Mouse (Mus musculus) embryonic facial prominence, embryonic 13.5 days (tissue): Measurements from ENCODE around the gene Gif. TPM values are rescaled to one million over a fixed set of nuclear protein-coding genes. Genes with fewer than 3 reads are reported as not detected.

ENCODE experiments used
- ATAC-seq: fragments of 200-750 bp; cut with Nextera tagmentation; 2 replicates; pipeline ENCODE4 v1.8.0; 2017; ENCODE audit warnings: low read depth; ENCODE audit not compliant: insufficient number of reproducible peaks, insufficient read depth, low FRiP score, low TSS enrichment
- H3K27ac ChIP-seq: fragments of 300-500 bp; sonication (generic); 2 replicates; pipeline ENCODE4 v1.5.1; 2015; ENCODE audit warnings: moderate library complexity, mild to moderate bottlenecking, inconsistent platforms
- H3K27me3 ChIP-seq: fragments of 300-500 bp; sonication (generic); 2 replicates; pipeline ENCODE4 v1.6.1; 2015; ENCODE audit warnings: mild to moderate bottlenecking, inconsistent platforms
- H3K36me3 ChIP-seq: fragments of 300-500 bp; sonication (generic); 2 replicates; pipeline ENCODE4 v1.6.1; 2015; ENCODE audit warnings: mild to moderate bottlenecking, inconsistent platforms
- H3K4me1 ChIP-seq: fragments of 300-500 bp; sonication (generic); 2 replicates; pipeline ENCODE4 v1.6.1; 2015; ENCODE audit warnings: inconsistent platforms
- H3K4me2 ChIP-seq: fragments of 300-500 bp; sonication (generic); 2 replicates; pipeline ENCODE4 v1.6.1; 2015; ENCODE audit warnings: moderate library complexity, mild to moderate bottlenecking, inconsistent platforms
- H3K4me3 ChIP-seq: fragments of 300-500 bp; sonication (generic); 2 replicates; pipeline ENCODE4 v1.5.1; 2015; ENCODE audit warnings: mild to moderate bottlenecking, inconsistent platforms
- H3K9ac ChIP-seq: fragments of 300-500 bp; sonication (generic); 2 replicates; pipeline ENCODE4 v1.6.1; 2015; ENCODE audit warnings: mild to moderate bottlenecking, inconsistent platforms
- H3K9me3 ChIP-seq: fragments of 300-500 bp; sonication (generic); 2 replicates; pipeline ENCODE4 v1.6.1; 2016; ENCODE audit warnings: inconsistent platforms
- WGBS: fragments of 180-500 bp; shearing (Covaris S2); methylation state at CpG from one replicate; pipeline ENCODE4 v1.1.7; 2015; ENCODE audit warnings: mixed read lengths; 5-methylcytosine and 5-hydroxymethylcytosine counted together
- polyA plus RNA-seq: library from polyadenylated mRNA; unstranded; fragments of >200 nt; fragmentation: Nextera tagmentation; extraction: Ambion mirVana; gene quantifications from 2 replicates; pipeline ENCODE4 v1.2.1, GENCODE M21; 2015

Gif gene
- not detected in 2 replicates for polyA plus RNA-seq

DNA sequence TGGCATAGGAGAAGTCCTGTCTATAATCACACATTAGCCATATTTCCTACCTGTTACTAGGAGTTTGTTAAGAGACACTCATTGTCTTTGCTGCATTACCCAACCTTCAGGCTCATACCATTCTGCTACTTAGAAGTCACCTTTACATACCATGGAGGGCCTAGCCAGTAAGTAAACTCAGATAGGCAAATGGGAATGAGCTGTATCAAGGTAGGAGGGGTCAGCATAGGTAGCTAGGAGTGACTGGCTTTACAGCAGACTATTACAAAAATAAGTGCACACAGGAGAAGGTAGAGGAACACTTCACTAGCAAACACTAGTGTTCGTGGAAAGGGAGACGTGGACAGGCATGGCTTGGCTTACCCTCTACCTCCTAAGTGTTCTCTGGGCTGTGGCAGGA, at the start of gene Gif:
Gene Gif (plus strand): TSS at position 257 of the 400 bp plus-strand sequence.
- H3K4me3 ChIP-seq: no peak within 1 kb of the TSS
- no peaks in the 10 kb centered on the region for H3K27me3 ChIP-seq
- H3K9ac ChIP-seq: no peak within 1 kb of the TSS
- H3K9me3 ChIP-seq: no peaks in the 10 kb centered on the region
- ATAC-seq: no peak
- H3K36me3 ChIP-seq: no peaks in the 10 kb centered on the region
- 73% methylated on average over 2 of the region's 2 CpGs for WGBS
- H3K27ac ChIP-seq: no peak within 1 kb of the TSS
- H3K4me1 ChIP-seq: no peaks in the 10 kb centered on the region
- H3K4me2 ChIP-seq: no peak within 1 kb of the TSS

DNA sequence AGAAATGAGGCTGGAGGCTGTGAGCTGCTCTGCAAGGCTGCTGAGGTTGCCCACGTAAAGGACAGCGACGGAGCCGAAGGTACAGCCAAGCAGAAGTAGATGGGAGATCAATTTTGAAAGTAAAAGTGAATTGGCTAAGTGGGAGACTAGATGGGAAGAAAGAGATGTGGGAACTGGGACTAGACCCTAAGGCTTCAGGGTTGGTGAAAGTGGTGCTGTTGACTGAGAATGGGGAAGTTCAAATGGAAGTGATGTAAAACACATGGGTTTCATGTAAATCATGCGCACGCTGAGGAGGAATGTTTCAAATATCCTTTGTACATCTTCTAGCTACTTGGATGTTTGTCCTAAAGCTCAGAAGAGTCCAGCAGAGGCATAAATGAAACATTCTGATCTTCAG, 49.0 kb upstream of the Gif start:
- Histone ChIP-seq H3K4me1 (no peaks in the 10 kb centered on the region), H3K4me3 (no peak overlapping the region)
- 87% methylated on average over 6 of the region's 6 CpGs for WGBS

DNA sequence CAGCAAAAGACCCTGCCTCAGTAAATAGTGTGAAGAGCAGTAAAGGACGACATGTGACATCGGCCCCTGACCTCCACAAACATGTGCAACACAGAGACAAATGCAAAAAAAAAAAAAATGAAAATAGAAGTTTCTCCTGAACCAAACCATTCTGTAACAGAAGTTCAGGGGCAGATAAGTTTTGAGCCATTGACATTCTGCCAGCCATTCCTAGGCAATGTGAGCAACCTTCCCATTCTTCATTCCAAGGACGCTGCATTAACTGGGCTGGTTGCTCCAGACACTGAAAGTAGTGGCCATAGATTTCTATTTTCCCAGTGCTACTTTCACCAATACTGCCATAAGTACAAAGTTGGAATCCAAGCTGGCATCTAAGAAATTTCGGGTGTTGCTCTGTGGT, 34.9 kb upstream of the Gif start:
- no peaks in the 10 kb centered on the region for H3K9me3 ChIP-seq
- 80% methylated on average over 4 of the region's 4 CpGs for WGBS

More for the DNA sequence above, 49.0 kb upstream of the Gif start:
- no peak overlapping the region for H3K9ac ChIP-seq
- no peak for ATAC-seq
- no peak overlapping the region for H3K4me2 ChIP-seq
- no peaks in the 10 kb centered on the region for H3K36me3 ChIP-seq
- H3K27me3 ChIP-seq: no peaks in the 10 kb centered on the region
- no peaks in the 10 kb centered on the region for H3K9me3 ChIP-seq
- H3K27ac ChIP-seq: no peak overlapping the region

DNA sequence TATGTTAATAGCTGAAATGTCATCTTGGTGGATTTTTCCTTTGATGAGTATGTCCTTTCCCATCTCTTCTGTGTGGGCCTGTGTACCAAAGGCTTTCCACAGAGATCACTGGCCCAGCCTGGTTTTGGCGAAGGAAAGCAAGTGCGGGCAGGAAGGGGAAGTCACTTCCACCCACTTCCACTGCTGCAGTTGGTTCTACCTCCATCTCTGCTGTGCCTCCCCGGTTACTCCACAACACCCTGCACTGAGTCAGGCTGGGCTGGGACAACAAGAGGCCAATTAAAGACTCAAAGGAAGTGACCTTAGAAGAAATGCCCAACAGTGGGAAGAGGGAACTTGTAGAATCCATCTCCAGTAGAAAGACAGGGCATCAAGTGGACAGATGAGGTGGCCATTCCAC, 27.3 kb upstream of the Gif start:
- Histone ChIP-seq H3K4me1 (no peaks in the 10 kb centered on the region), H3K4me2 (no peak overlapping the region), H3K27ac (no peak overlapping the region), H3K36me3 (no peaks in the 10 kb centered on the region), H3K4me3 (no peak overlapping the region), H3K9ac (no peak overlapping the region), H3K27me3 (no peaks in the 10 kb centered on the region), H3K9me3 (no peaks in the 10 kb centered on the region)
- 90% methylated on average over 3 of the region's 3 CpGs for WGBS
- no peak for ATAC-seq

More for the DNA sequence above, 34.9 kb upstream of the Gif start:
- Histone ChIP-seq H3K27me3 (no peaks in the 10 kb centered on the region), H3K4me3 (no peak overlapping the region), H3K27ac (no peak overlapping the region), H3K36me3 (no peaks in the 10 kb centered on the region), H3K9ac (no peak overlapping the region), H3K4me2 (no peak overlapping the region), H3K4me1 (no peaks in the 10 kb centered on the region)
- no peak for ATAC-seq

DNA sequence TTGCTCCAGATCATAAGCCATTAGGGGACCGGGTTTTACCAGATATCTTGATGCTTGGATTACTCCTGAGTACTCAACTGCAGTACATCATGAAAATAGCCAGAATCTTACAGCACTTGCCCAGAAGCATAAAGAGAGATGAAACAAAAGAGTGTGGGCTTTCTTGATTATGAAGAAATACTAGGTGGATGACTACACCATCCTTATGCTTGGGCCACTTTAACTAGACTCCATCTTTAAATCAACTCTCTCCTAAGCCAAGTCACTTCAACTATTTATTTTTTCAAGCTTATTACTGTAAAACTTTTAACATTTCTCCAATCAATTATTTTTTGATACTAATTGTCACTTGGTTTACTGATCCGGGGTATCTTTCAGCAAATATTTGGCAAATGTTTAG, 23.5 kb upstream of the Gif start:
- Histone ChIP-seq H3K9ac (no peak overlapping the region), H3K4me3 (no peak overlapping the region), H3K27me3 (no peaks in the 10 kb centered on the region), H3K4me1 (no peaks in the 10 kb centered on the region), H3K9me3 (no peaks in the 10 kb centered on the region), H3K27ac (no peak overlapping the region), H3K4me2 (no peak overlapping the region), H3K36me3 (no peaks in the 10 kb centered on the region)
- ATAC-seq: no peak
- 84% methylated on average over 2 of the region's 2 CpGs for WGBS

- Histone ChIP-seq H3K36me3 (no peaks in the 10 kb centered on the region), H3K27me3 (no peaks in the 10 kb centered on the region), H3K4me1 (no peaks in the 10 kb centered on the region), H3K9ac (no peak overlapping the region), H3K4me2 (no peak overlapping the region), H3K27ac (no peak overlapping the region), H3K9me3 (no peaks in the 10 kb centered on the region), H3K4me3 (no peak overlapping the region)
- WGBS: 79% methylated on average over 6 of the region's 6 CpGs
- no peak for ATAC-seq
Observed at GRCm38 (mm10) chr19:11724275-11724674, 23.1 kb upstream of the Gif start.

GRCm38 (mm10) chr19:11725915-11726314, 21.4 kb upstream of the Gif start:
- Histone ChIP-seq H3K9me3 (no peaks in the 10 kb centered on the region), H3K27ac (no peak overlapping the region), H3K4me1 (no peaks in the 10 kb centered on the region), H3K27me3 (no peaks in the 10 kb centered on the region), H3K9ac (no peak overlapping the region), H3K36me3 (no peaks in the 10 kb centered on the region), H3K4me3 (no peak overlapping the region), H3K4me2 (no peak overlapping the region)
- 89% methylated on average over 2 of the region's 2 CpGs for WGBS
- no peak for ATAC-seq

DNA sequence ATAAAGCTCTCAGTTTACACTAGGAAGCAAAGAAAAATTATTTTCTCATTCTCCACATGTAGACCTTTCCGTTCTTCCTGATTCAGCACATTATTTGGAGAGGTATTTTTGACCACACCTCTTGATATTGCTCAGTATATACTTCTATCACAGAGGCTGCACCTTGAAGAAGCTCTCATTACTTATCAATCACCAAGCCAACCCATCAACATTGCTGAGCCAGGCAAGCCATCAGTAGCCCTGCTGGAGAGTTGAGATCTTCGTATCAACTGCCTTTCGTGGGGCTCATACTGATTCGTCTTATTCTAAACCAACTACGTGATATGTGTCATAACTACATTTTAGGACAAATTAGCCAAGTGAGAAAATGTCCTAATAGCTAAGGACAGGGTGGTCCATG, 20.1 kb upstream of the Gif start:
- Histone ChIP-seq H3K4me2 (no peak overlapping the region), H3K27ac (no peak overlapping the region), H3K27me3 (no peaks in the 10 kb centered on the region), H3K9ac (no peak overlapping the region), H3K4me3 (no peak overlapping the region), H3K36me3 (no peaks in the 10 kb centered on the region), H3K4me1 (no peaks in the 10 kb centered on the region), H3K9me3 (no peaks in the 10 kb centered on the region)
- no peak for ATAC-seq
- 91% methylated on average over 5 of the region's 5 CpGs for WGBS

DNA sequence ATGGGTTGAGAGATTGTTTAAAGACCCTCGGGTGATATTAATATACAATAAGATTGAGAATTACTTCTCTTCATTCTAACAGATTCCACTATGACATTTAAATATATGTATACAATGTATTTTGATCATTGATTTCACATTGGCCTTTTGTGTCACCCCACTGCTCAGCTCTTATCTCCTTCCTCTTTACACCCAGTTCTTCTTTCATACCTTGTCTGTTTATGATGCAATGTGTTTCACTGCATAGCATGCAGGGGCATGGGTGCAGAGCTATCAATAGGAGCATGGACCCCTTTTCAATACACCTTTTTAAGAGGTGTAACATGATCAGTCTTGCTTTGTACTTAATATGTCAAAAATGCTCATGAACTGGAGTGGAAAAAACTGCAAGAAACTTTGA, 17.1 kb upstream of the Gif start:
- H3K4me1 ChIP-seq: no peaks in the 10 kb centered on the region
- H3K36me3 ChIP-seq: no peaks in the 10 kb centered on the region
- H3K9ac ChIP-seq: no peak overlapping the region
- no peak overlapping the region for H3K27ac ChIP-seq
- no peaks in the 10 kb centered on the region for H3K9me3 ChIP-seq
- WGBS: 68% methylated on average over 1 of the region's 1 CpGs
- H3K4me3 ChIP-seq: no peak overlapping the region
- no peak for ATAC-seq
- H3K4me2 ChIP-seq: no peak overlapping the region
- no peaks in the 10 kb centered on the region for H3K27me3 ChIP-seq

DNA sequence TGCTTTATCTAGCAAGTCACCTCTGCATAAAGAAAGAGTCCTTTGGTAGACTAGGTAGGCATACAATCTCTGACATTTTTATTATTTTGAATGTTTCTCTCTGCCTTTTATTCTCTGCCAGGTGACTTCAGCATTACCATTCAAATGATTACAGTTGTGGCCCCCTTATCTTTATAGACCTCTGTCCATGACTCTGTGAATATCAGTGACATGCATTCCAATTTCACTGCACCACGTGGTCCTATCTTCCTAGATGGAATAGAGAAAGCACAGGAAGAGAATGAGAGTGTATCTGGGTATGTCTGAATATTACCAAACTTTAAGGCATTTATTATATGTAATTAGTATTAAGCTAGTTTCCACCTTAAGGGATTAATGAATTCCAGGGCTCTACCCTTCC, 10.9 kb upstream of the Gif start:
- no peaks in the 10 kb centered on the region for H3K9me3 ChIP-seq
- no peak for ATAC-seq
- no peaks in the 10 kb centered on the region for H3K27me3 ChIP-seq
- no peaks in the 10 kb centered on the region for H3K4me1 ChIP-seq
- H3K27ac ChIP-seq: no peak overlapping the region
- H3K4me3 ChIP-seq: no peak overlapping the region
- H3K9ac ChIP-seq: no peak overlapping the region
- no peaks in the 10 kb centered on the region for H3K36me3 ChIP-seq
- 48% methylated on average over 1 of the region's 1 CpGs for WGBS
- no peak overlapping the region for H3K4me2 ChIP-seq

- Histone ChIP-seq H3K4me2 (no peak overlapping the region), H3K4me1 (no peaks in the 10 kb centered on the region), H3K27ac (no peak overlapping the region), H3K9me3 (no peaks in the 10 kb centered on the region), H3K4me3 (no peak overlapping the region), H3K27me3 (no peaks in the 10 kb centered on the region), H3K9ac (no peak overlapping the region), H3K36me3 (no peaks in the 10 kb centered on the region)
- no peak for ATAC-seq
Observed at GRCm38 (mm10) chr19:11745680-11746079, 1.7 kb upstream of the Gif start.

DNA sequence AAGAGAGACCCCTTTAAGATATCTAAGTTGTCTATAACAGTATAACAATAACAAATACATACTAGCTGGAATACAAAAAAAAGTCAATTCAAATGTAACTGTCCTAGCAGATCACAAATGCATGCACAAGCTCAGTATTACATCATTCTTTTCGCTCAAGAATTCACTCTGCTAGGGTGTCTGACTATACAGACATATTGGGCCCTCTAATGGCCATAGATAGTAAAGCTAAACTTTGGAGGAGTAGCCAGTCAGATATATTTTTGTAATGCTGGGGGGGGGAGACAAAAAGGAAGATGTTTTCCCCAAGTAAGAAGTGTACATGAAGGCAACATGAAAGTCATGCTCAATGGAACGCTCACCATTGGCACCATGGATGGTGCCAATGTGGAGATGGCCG, 17.7 kb downstream of the Gif start:
- no peaks in the 10 kb centered on the region for H3K9me3 ChIP-seq
- no peaks in the 10 kb centered on the region for H3K4me1 ChIP-seq
- 81% methylated on average over 3 of the region's 3 CpGs for WGBS
- H3K9ac ChIP-seq: no peak overlapping the region
- H3K4me3 ChIP-seq: no peak overlapping the region
- no peak for ATAC-seq
- no peaks in the 10 kb centered on the region for H3K27me3 ChIP-seq
- H3K36me3 ChIP-seq: no peaks in the 10 kb centered on the region
- no peak overlapping the region for H3K4me2 ChIP-seq
- no peak overlapping the region for H3K27ac ChIP-seq

DNA sequence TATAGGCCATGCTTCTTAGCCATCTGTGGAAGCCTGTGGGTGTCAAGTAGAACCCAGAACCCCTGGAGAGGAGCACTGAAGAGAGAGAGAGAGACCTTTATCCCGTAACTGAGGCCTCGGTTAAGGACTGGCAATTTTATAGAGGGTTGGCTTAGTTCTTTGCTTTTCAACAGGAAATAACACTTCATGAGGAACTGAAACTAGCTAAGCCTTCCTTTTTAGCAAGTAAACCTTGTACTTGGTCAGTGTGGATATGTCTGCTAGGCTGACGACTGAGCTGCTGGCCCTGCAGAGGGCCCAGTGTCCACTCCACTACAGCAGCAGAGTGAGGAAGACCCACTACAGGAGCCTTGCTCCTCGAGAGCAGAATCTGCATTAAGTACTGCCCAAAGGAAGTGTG, 19.1 kb downstream of the Gif start:
- 65% methylated on average over 4 of the region's 4 CpGs for WGBS
- Histone ChIP-seq H3K27ac (no peak overlapping the region), H3K4me2 (no peak overlapping the region), H3K9ac (no peak overlapping the region), H3K36me3 (no peaks in the 10 kb centered on the region), H3K4me3 (no peak overlapping the region), H3K4me1 (peaks cover 7% of the 10 kb centered on the region), H3K9me3 (no peaks in the 10 kb centered on the region), H3K27me3 (no peaks in the 10 kb centered on the region)
- no peak for ATAC-seq
